ENCODE assay signal across 11 mouse cellular contexts in the genomic region with DNA sequence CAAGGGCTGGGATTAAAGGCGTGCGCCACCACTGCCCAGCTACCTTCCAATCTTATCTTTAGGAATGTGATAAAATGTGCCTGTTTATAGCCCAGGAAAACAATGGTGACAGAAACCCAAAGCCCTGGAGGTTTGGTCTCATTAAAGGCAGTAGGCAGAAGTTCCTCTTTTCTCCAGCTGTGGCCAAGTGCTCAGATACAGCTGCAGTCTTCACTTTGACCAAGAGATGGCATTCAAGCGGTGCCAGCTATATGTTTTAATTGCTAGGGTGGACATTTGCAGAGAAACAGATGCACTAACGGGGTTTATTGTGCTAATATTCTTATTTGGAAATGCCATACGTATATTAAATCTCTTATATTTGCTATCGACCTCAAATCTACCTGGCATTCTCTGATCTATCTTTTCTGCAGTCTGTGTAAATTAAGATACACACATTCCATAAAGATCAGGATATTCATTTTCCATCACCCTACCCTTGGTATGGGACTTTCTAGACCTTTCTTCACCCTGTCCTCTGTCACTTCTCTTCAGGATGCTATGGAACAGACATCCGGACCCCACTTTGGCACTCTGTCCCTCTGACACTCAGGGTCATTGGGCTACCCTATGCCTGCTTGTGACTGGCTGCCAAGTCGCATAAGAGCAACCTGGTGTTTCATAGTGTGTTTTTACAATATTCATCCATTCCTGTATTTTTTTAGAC. TPM values are rescaled to one million over a fixed set of nuclear protein-coding genes. Genes with fewer than 3 reads are reported as not detected.
DNase-seq lines count a peak whose midpoint lies in the region; ATAC-seq and TF ChIP-seq lines count a peak whose summit lies in the region.
"Had no signal": no experiment of that assay in that cellular context is flagged by ENCODE, and none has a peak within 500 bp of the region (broad histone marks: within the 10 kb centered on the region; RNA-seq: fewer than 3 reads in every experiment).

No protein-coding gene starts in this region.

- intact Hi-C loops in heart, postnatal 36 days (cut with DNase I) = no loop called here

- TF ChIP-seq POLR2A in thymus, adult 2 months (IDR thresholded peaks at IDR 0.05; ENCODE audit: control insufficient read depth, extremely low read depth, insufficient read depth, low read length, poor library complexity) = no peak

- H3K27ac ChIP-seq in liver, embryonic 14.5 days = no peak overlapping the region
- no peak overlapping the region for H3K27ac ChIP-seq in thymus, adult 2 months (ENCODE audit: control insufficient read depth, insufficient read depth, low read length)
- H3K27ac ChIP-seq: forebrain, embryonic 12.5 days; kidney, embryonic 15.5 days; midbrain, embryonic 12.5 days had no signal

- no peak for TF ChIP-seq EP300 in liver, embryonic 14.5 days (IDR thresholded peaks at IDR 0.05; ENCODE audit: low read depth)

- H3K4me1 ChIP-seq in liver, embryonic 14.5 days (replicated peaks; ENCODE audit: control insufficient read depth in 2 of 2, insufficient read depth in 2 of 2, low read length in 1 of 2) = no peaks in the 10 kb centered on the region; a peak in 1 of 4 replicates
- no peaks in the 10 kb centered on the region for H3K4me1 ChIP-seq in thymus, adult 2 months (replicated peaks; ENCODE audit: control insufficient read depth, insufficient read depth, low read length)
- H3K4me1 ChIP-seq: forebrain, embryonic 12.5 days; kidney, embryonic 15.5 days; midbrain, embryonic 12.5 days had no signal

- DNase-seq in CD4-positive, CD25-positive, alpha-beta regulatory T cell, adult 2 months (ENCODE audit: low read depth, low spot score) = peak; percentile 0
- peak; percentile 52 for DNase-seq in A20 (ENCODE audit: low read depth, low spot score)
- peak; percentile 9 for DNase-seq in embryo, embryonic 10 days (ENCODE audit: low spot score)
- DNase-seq in liver, embryonic 14.5 days (ENCODE audit: low read depth in 3 of 3, low spot score in 3 of 3) = peak in 2 of 3 experiments; percentile 20 to 23
- DNase-seq in thymus, adult 2 months = no peak
- DNase-seq in heart, postnatal 36 days = no peak
- no peak for DNase-seq in adrenal gland, adult 8-10 months

- no peaks in the 10 kb centered on the region for H3K9me3 ChIP-seq in liver, embryonic 14.5 days (ENCODE audit: control insufficient read depth, low read length)
- H3K9me3 ChIP-seq: forebrain, embryonic 12.5 days; kidney, embryonic 15.5 days; midbrain, embryonic 12.5 days had no signal

- WGBS in liver, embryonic 14.5 days (ENCODE audit: insufficient replicate concordance) = 38% methylated on average over 8 of the region's 8 CpGs
- 32% methylated on average over 8 of the region's 8 CpGs for WGBS in thymus, adult 2 months

- H3K4me3 ChIP-seq in liver, embryonic 14.5 days (ENCODE audit: insufficient read depth in 1 of 2, low read depth in 2 of 2, low read length in 2 of 2) = no peak overlapping the region
- no peak overlapping the region for H3K4me3 ChIP-seq in thymus, adult 2 months (ENCODE audit: control insufficient read depth, insufficient read depth, low read length)
- H3K4me3 ChIP-seq: forebrain, embryonic 12.5 days; kidney, embryonic 15.5 days; midbrain, embryonic 12.5 days had no signal

- no peaks in the 10 kb centered on the region for H3K36me3 ChIP-seq in liver, embryonic 14.5 days (replicated peaks; ENCODE audit: control insufficient read depth, insufficient read depth, low read depth)
- H3K36me3 ChIP-seq in thymus, adult 2 months (ENCODE audit: control insufficient read depth, insufficient read depth, low read length) = no peaks in the 10 kb centered on the region
- H3K36me3 ChIP-seq: forebrain, embryonic 12.5 days; kidney, embryonic 15.5 days; midbrain, embryonic 12.5 days had no signal

- peak; percentile 28; the same call in 1 of the 2 replicates for TF ChIP-seq CTCF in liver, embryonic 14.5 days (IDR thresholded peaks at IDR 0.05; ENCODE audit: low read depth)
- TF ChIP-seq CTCF in thymus, adult 2 months (IDR thresholded peaks at IDR 0.05; ENCODE audit: borderline replicate concordance, control insufficient read depth, extremely low read depth, insufficient read depth, low read length, poor library complexity) = no peak

- H3K27me3 ChIP-seq in liver, embryonic 14.5 days (ENCODE audit: control insufficient read depth, insufficient read depth, low read length) = no peaks in the 10 kb centered on the region
- no peaks in the 10 kb centered on the region for H3K27me3 ChIP-seq in thymus, adult 2 months (ENCODE audit: control insufficient read depth, insufficient read depth, low read length)
- H3K27me3 ChIP-seq: midbrain, embryonic 12.5 days had no signal

- H3K4me2 ChIP-seq in liver, embryonic 14.5 days (ENCODE audit: low read depth) = no peak overlapping the region
- H3K4me2 ChIP-seq: forebrain, embryonic 12.5 days; kidney, embryonic 15.5 days; midbrain, embryonic 12.5 days had no signal

- no peak for ATAC-seq in CD4-positive, CD25-positive, alpha-beta regulatory T cell, adult 4 months
- peak; percentile 35; the same call in 1 of the 2 replicates for ATAC-seq in liver, embryonic 14.5 days (ENCODE audit: insufficient read depth)

- H3K9ac ChIP-seq in liver, embryonic 14.5 days (replicated peaks) = no peak overlapping the region
- H3K9ac ChIP-seq: forebrain, embryonic 12.5 days; kidney, embryonic 15.5 days; midbrain, embryonic 12.5 days had no signal

RNA-seq across cellular contexts. Expression of a gene that starts 11.6 kb away (rescaled TPM):
- not detected for polyA plus RNA-seq in CD4-positive, CD25-positive, alpha-beta regulatory T cell, adult 4 months (2017; shearing (Covaris generic))
- 73.5 and 131 TPM in 2 replicates for polyA plus RNA-seq in liver, embryonic 14.5 days (2012; rRNA removed)
- polyA plus RNA-seq in liver, embryonic 14.5 days (2014; fragmentation: Nextera tagmentation; extraction: Ambion mirVana) = 154 and 162 TPM in 2 replicates
- not detected in 2 replicates for polyA plus RNA-seq in thymus, adult 2 months (2012; rRNA removed)
- total RNA-seq in heart, postnatal 36 days (2021) = 1 to 10 TPM in 1 of 2 experiments, under 1 TPM in 1; 0.49 to 1.2 TPM
- total RNA-seq in adrenal gland, adult 8-10 months (2022) = 1 to 10 TPM; 4.4 to 7.7 (median 5.5) TPM

RNA-seq across cellular contexts. Expression of a gene that starts 42.1 kb away (rescaled TPM):
- not detected for polyA plus RNA-seq in CD4-positive, CD25-positive, alpha-beta regulatory T cell, adult 4 months (2017; shearing (Covaris generic))
- polyA plus RNA-seq in liver, embryonic 14.5 days (2012; rRNA removed) = 0.24 and 0.39 TPM in 2 replicates
- 0.17 and 0.23 TPM in 2 replicates for polyA plus RNA-seq in liver, embryonic 14.5 days (2014; fragmentation: Nextera tagmentation; extraction: Ambion mirVana)
- polyA plus RNA-seq in thymus, adult 2 months (2012; rRNA removed) = 0.03 TPM in 1 of 2 replicates, not detected in the other
- total RNA-seq in heart, postnatal 36 days (2021) = under 1 TPM in 1 of 2 experiments, not detected in 1; 0.17 TPM
- total RNA-seq in adrenal gland, adult 8-10 months (2022) = not detected
- polyA plus RNA-seq: forebrain, embryonic 12.5 days; kidney, embryonic 15.5 days; midbrain, embryonic 12.5 days had no signal

RNA-seq across cellular contexts. Expression of a gene that starts 45.0 kb away (rescaled TPM):
- 1 to 10 TPM; 1.0 to 1.4 TPM for polyA plus RNA-seq in CD4-positive, CD25-positive, alpha-beta regulatory T cell, adult 4 months (2017; shearing (Covaris generic))
- polyA plus RNA-seq in liver, embryonic 14.5 days (2012; rRNA removed) = 66.5 and 105 TPM in 2 replicates
- 189 and 191 TPM in 2 replicates for polyA plus RNA-seq in liver, embryonic 14.5 days (2014; fragmentation: Nextera tagmentation; extraction: Ambion mirVana)
- polyA plus RNA-seq in thymus, adult 2 months (2012; rRNA removed) = 0.96 and 1.2 TPM in 2 replicates
- total RNA-seq in heart, postnatal 36 days (2021) = 10 to 100 TPM; 17.0 to 19.2 TPM
- total RNA-seq in adrenal gland, adult 8-10 months (2022) = 10 to 100 TPM; 36.3 to 50.8 (median 48.3) TPM

RNA-seq across cellular contexts. Expression of a gene that starts 59.2 kb away (rescaled TPM):
- 1 to 10 TPM in 1 of 2 experiments, under 1 TPM in 1; 0.77 to 3.4 TPM for polyA plus RNA-seq in CD4-positive, CD25-positive, alpha-beta regulatory T cell, adult 4 months (2017; shearing (Covaris generic))
- 57.1 and 93.6 TPM in 2 replicates for polyA plus RNA-seq in liver, embryonic 14.5 days (2012; rRNA removed)
- polyA plus RNA-seq in liver, embryonic 14.5 days (2014; fragmentation: Nextera tagmentation; extraction: Ambion mirVana) = 127 and 138 TPM in 2 replicates
- polyA plus RNA-seq in thymus, adult 2 months (2012; rRNA removed) = 0.64 and 1.1 TPM in 2 replicates
- not detected for total RNA-seq in heart, postnatal 36 days (2021)
- 10 to 100 TPM; 26.3 to 37.5 (median 33.4) TPM for total RNA-seq in adrenal gland, adult 8-10 months (2022)

Comparison
In these comparisons a context has a peak if more than half of its experiments do, and no peak if none do; other contexts are left out.
1. DNase-seq: peak in CD4-positive, CD25-positive, alpha-beta regulatory T cell, adult 2 months (single experiment), A20 (single experiment), embryo, embryonic 10 days (single experiment) and liver, embryonic 14.5 days (2 of 3); none in thymus, adult 2 months (single experiment), heart, postnatal 36 days (0 of 2) and adrenal gland, adult 8-10 months (single experiment).
2. RNA of a gene that starts 11.6 kb away (polyA plus RNA-seq): 73.5 to 162 TPM in liver, embryonic 14.5 days; not detected in CD4-positive, CD25-positive, alpha-beta regulatory T cell, adult 4 months and not detected in thymus, adult 2 months; every median in the first group is over 10 times any median in the second.
3. RNA of a gene that starts 45.0 kb away (polyA plus RNA-seq): 66.5 to 191 TPM in liver, embryonic 14.5 days; 1.0 to 1.4 TPM in CD4-positive, CD25-positive, alpha-beta regulatory T cell, adult 4 months and 0.96 to 1.2 TPM in thymus, adult 2 months; every median in the first group is over 10 times any median in the second.